Mouse (Mus musculus) cortical plate, adult 2 months (tissue): Measurements from ENCODE around the gene Elavl2. TPM values are rescaled to one million over a fixed set of nuclear protein-coding genes. Genes with fewer than 3 reads are reported as not detected.

Experiments
- H3K27ac ChIP-seq: fragments of 200-500 bp; 2 replicates; pipeline ENCODE4 v1.5.1; 2012; ENCODE audit warnings: low read length, control low read depth, inconsistent platforms; ENCODE audit not compliant: insufficient read depth
- H3K4me1 ChIP-seq: fragments of 200-500 bp; 2 replicates; pipeline ENCODE4 v1.6.1; 2011; ENCODE audit warnings: low read length; ENCODE audit not compliant: control insufficient read depth, insufficient read depth
- H3K4me3 ChIP-seq: fragments of 200-500 bp; 2 replicates; pipeline ENCODE4 v1.5.1; 2011; ENCODE audit warnings: mild to moderate bottlenecking, low read length, control low read depth; ENCODE audit not compliant: insufficient read depth
- CTCF ChIP-seq: fragments of 200-500 bp; IDR thresholded peaks from 2 replicates; pipeline ENCODE4 v1.5.1; 2011; ENCODE audit warnings: mild to moderate bottlenecking, control low read depth, low read length; ENCODE audit not compliant: insufficient read depth; ENCODE audit errors: extremely low read depth
- POLR2A ChIP-seq: fragments of 200-500 bp; IDR thresholded peaks from 2 replicates; pipeline ENCODE4 v1.6.1; 2011; ENCODE audit warnings: mild to moderate bottlenecking, low read length, control low read depth; ENCODE audit not compliant: insufficient read depth; ENCODE audit errors: extremely low read depth
- polyA plus RNA-seq: library from polyadenylated mRNA; depleted of rRNA; stranded (reverse); fragments of >200 nt; gene quantifications from 2 replicates; pipeline ENCODE4 v1.2.3, GENCODE M21; 2012

The Elavl2 gene
- polyA plus RNA-seq, 1 experiment: 38.6 TPM

- Histone ChIP-seq H3K4me3 (no peak overlapping the region), H3K4me1 (peaks cover 3% of the 10 kb centered on the region; the same call in 1 of the 2 replicates), H3K27ac (no peak overlapping the region)
- TF ChIP-seq CTCF (no peak), POLR2A (no peak)
These were observed 47.4 kb downstream of the Elavl2 start for GRCm38 (mm10) chr4:91353138-91353537.

GRCm38 (mm10) chr4:91349579-91349978, 51.0 kb downstream of the Elavl2 start:
- Histone ChIP-seq H3K27ac (peak overlapping the region; percentile 23; the same call in 1 of the 2 replicates), H3K4me1 (peaks cover 3% of the 10 kb centered on the region; the same call in 1 of the 2 replicates), H3K4me3 (no peak overlapping the region)
- TF ChIP-seq POLR2A (no peak), CTCF (no peak)

- Histone ChIP-seq H3K4me1 (peaks cover 3% of the 10 kb centered on the region; the same call in 1 of the 2 replicates), H3K27ac (no peak overlapping the region), H3K4me3 (no peak overlapping the region)
- TF ChIP-seq CTCF: no peak
- no peak for TF ChIP-seq POLR2A
These were observed 66.4 kb downstream of the Elavl2 start for GRCm38 (mm10) chr4:91334177-91334576.

- H3K4me3 ChIP-seq: no peak overlapping the region
- TF ChIP-seq POLR2A: no peak
- TF ChIP-seq CTCF: no peak
- no peak overlapping the region for H3K27ac ChIP-seq
- H3K4me1 ChIP-seq: peaks cover 3% of the 10 kb centered on the region; the same call in 1 of the 2 replicates
These were observed 89.8 kb downstream of the Elavl2 start for GRCm38 (mm10) chr4:91310801-91311200.

- Histone ChIP-seq H3K4me1 (peaks cover 2% of the 10 kb centered on the region; the same call in 1 of the 2 replicates), H3K4me3 (no peak overlapping the region), H3K27ac (no peak overlapping the region)
- TF ChIP-seq CTCF (no peak), POLR2A (no peak)
These were observed 102.9 kb downstream of the Elavl2 start for GRCm38 (mm10) chr4:91297706-91298105.

- TF ChIP-seq CTCF (no peak), POLR2A (no peak)
- Histone ChIP-seq H3K4me1 (peaks cover 7% of the 10 kb centered on the region), H3K27ac (no peak overlapping the region), H3K4me3 (no peak overlapping the region)
These were observed 105.3 kb downstream of the Elavl2 start for GRCm38 (mm10) chr4:91295317-91295716.

- no peak for TF ChIP-seq CTCF
- no peak for TF ChIP-seq POLR2A
- Histone ChIP-seq H3K27ac (peak overlapping the region; percentile 87), H3K4me1 (peaks cover 6% of the 10 kb centered on the region), H3K4me3 (no peak overlapping the region)
These were observed 109.1 kb downstream of the Elavl2 start for GRCm38 (mm10) chr4:91291526-91291925.

- H3K4me3 ChIP-seq: no peak overlapping the region
- H3K27ac ChIP-seq: no peak overlapping the region
- peaks cover 6% of the 10 kb centered on the region for H3K4me1 ChIP-seq
- no peak for TF ChIP-seq POLR2A
- no peak for TF ChIP-seq CTCF
These were observed 110.2 kb downstream of the Elavl2 start for GRCm38 (mm10) chr4:91290373-91290772.

GRCm38 (mm10) chr4:91289151-91289550, 111.4 kb downstream of the Elavl2 start:
- Histone ChIP-seq H3K4me1 (peaks cover 6% of the 10 kb centered on the region), H3K4me3 (no peak overlapping the region), H3K27ac (no peak overlapping the region)
- TF ChIP-seq POLR2A (no peak), CTCF (no peak)

GRCm38 (mm10) chr4:91268390-91268789, 132.2 kb downstream of the Elavl2 start:
- Histone ChIP-seq H3K27ac (no peak overlapping the region), H3K4me3 (no peak overlapping the region), H3K4me1 (peaks cover 5% of the 10 kb centered on the region)
- no peak for TF ChIP-seq CTCF
- no peak for TF ChIP-seq POLR2A

GRCm38 (mm10) chr4:91263733-91264440, 136.7 kb downstream of the Elavl2 start:
- Histone ChIP-seq H3K4me1 (peaks cover 4% of the 10 kb centered on the region), H3K27ac (no peak overlapping the region), H3K4me3 (no peak overlapping the region)
- TF ChIP-seq CTCF (no peak), POLR2A (no peak)
